Mouse (Mus musculus): Measurements from ENCODE around the gene Gne. TPM values are rescaled to one million over a fixed set of nuclear protein-coding genes. Genes with fewer than 3 reads are reported as not detected.
"Not testable (repeated sequence)": the region's sequence is repeated elsewhere in the genome, so short reads cannot be mapped to it uniquely, and the experiment has no call there.

The Gne gene
- total RNA-seq, 2 experiments from 2014 or later = 2.5 to 6.3 TPM

DNA sequence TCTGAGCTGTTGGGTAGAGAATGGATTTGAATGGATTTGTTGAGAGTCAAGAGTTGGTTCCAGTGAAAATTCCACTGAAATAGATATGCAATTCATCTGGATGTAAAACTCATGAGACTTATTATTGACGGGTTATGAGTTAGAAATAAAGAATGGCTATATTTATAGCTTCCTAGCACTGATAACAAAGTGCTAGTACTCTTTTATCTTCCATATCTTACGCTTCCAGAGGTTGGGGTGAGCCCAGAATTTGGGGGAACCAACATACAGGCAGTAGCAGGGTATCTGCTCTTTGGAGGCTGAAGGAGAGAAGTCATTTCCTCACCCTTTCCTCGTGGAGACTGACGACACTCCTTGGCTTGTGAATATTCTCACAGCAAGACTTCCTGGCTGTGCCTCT is 9.6 kb downstream of the Gne start:
- no peak for ATAC-seq (replicated peaks; ENCODE audit: low FRiP score, poor library complexity, severe bottlenecking)

DNA sequence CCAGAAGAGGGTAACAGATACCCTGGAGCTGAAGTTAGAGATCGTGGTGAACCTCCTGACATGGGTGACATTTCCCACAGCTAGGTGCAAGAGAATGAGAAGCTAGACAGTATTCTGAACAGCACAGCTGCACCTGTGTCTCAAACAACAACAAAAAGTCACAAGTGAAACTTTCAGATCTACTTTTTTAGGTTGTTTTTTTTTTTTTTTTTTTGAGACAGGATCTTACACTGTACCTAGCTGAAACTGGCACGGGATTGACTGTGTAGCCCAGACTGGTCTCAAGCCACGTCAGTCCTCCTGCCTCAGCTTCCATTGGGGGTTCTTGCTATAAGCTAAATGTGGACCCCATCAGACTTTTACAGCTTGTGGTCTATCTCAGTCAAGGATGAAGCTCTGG is 10.2 kb downstream of the Gne start:
- no peak for ATAC-seq (replicated peaks; ENCODE audit: low FRiP score, poor library complexity, severe bottlenecking)

DNA sequence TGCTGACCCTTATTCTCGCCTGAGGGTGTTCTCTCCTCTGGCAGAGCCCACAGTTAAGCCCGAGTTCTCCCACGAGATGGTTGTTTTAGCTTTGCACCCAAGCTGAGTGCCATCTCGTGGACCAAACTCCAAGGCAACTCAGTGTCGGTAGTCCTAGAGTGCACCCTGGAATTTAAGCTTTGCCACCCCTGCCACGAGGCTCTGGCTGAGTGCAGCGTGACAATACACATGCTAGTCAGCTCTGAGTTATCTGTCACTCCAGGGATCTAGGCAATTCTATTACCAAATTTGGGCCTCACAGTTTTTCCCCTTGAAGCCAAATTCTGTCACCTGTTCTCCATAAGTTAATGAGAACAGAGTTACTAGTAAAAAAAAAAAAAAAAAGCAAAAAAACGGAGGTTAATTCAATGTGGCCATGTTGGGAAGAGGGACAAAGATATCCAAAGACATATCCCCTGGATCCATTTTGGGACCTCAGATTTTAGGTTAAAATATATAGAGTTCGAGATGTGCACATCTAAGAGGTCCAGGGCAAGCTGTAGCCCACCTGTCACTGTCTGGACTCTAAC is 11.0 kb downstream of the Gne start:
- peak; percentile 48 for ATAC-seq (replicated peaks; ENCODE audit: low FRiP score, poor library complexity, severe bottlenecking)

DNA sequence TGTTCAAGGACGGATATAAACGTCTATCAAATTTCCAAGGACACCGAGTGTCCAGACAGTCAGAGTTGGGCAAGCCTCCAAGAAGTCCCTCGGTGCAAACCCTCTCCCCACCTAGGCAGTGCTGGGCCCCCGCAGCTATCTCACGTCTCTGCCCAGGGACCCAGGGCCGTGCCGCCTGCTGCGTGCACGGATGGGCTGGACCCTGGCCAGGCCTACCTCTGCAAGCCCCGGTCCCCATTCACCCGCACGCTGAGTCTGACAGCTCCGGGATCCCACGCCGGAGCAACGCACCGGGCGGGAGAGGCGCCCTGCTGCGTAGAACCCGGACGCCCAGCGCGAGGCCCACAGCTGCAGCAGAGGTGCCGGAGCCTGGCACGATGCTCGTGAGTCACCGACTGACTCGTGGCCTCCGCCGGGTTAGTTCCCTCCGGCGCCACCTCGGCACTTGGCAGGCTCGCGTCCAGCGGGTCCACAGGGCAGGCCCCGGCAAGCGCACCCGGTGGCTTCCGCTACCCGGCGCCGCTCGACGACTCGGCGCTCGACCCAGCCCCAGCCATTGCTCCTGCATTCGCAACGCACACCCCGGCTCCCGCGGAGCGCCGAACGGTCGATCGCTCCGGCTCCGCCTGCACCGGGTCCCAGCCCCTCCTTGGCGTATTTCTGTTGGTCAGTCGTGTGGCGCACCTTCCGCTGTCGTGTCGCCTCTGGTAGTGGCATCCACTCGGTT is 11.7 kb downstream of the Gne start:
- peak; percentile 91 for ATAC-seq (replicated peaks; ENCODE audit: low FRiP score, poor library complexity, severe bottlenecking)

DNA sequence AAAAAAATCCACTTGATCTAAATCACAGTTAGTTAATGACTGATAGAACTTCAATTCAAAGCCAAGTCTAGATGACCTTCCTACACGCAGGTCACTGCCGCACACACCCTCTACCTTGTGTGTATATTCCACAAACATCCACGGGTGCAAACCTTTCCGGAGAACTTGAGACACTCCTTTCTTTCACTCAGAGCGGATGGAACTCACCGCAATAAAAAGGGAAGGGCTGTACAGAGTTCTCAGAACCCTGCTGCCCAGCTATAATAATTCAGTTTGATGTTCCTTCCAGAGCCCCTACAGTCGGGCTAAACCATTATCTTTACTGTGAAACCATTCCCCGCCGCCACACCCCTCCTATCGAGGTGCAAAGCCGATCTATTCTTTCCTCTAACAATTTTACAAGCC is 12.2 kb downstream of the Gne start:
- peak; percentile 28; the same call in 1 of the 2 replicates for ATAC-seq (replicated peaks; ENCODE audit: low FRiP score, poor library complexity, severe bottlenecking)

DNA sequence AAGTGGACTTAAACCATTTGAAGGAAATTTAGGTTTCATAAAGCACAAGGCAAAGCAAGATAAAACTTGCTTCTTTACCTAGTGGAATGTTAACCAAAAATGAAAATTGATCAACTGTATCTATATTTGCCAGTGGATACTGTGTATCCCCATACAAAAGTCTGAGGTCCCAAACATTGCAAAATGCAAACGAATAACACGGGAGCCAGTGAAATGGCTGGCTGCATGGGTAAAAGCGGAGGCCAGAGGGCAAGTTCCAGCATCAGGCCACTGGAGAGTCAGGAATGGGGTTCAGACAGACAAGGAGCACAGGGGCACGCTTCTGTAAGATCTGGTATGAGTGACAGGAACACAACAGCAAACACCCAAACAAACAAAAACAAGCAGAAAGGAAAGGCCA is 13.3 kb downstream of the Gne start:
- ATAC-seq (replicated peaks; ENCODE audit: low FRiP score, poor library complexity, severe bottlenecking) = no peak

DNA sequence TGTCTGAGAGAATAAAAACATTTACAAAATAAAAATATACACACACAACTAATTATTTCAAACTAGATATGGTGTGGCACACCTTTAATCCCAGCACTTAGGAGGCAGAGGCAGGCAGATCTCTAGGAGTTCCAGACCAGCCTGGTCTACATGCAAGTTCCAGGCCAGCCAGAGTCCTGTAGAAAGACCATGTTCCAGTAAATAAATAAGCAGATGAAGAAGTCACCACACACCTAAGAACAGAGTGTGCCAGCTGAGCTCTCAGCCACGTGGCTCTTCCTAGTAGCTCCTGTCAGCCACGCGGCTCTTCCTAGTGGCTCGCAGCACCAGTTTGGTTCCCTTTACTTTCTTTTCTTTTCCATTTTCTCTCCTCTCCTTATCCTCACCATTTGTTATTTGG is 14.6 kb downstream of the Gne start:
- no peak for ATAC-seq (replicated peaks; ENCODE audit: low FRiP score, poor library complexity, severe bottlenecking)

DNA sequence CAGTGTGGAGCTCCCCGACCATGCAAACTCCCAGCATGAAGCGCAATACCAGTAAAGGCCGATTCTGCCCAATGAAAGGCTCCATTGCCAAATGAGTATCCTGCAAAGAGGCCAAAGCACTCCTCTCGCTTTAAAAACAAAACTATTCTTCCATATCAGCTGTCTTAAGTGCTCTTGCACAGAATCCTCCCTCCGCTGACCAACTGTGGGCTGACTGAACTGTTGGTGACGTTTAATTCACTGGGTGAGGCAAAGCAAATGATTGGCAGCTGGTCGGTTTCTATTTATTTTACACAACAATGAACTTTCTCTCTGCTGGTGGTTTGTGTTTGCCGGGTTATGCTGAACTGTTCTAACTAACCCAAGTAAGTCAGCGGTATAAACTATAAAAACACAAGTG is 15.2 kb downstream of the Gne start:
- ATAC-seq (replicated peaks; ENCODE audit: low FRiP score, poor library complexity, severe bottlenecking) = no peak

DNA sequence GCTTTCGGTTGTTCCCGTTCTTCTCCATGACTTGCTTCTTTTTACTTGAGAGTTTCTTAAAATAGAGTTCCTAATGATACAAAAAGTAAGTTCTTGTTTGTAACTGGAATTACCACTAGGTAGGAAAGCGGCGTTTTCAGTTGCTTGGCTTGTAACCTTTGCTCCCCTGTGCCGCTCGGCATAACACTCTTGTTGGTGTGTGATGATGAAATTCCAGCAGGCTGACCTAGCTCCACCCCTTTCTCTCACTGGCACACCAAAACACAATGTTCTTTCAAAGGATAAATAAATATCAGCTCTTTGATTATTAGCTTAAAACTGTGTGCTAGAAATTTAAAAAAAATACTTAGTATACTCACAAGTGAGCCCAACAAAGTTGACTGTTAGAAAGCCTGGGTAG is 17.1 kb downstream of the Gne start:
- ATAC-seq (replicated peaks; ENCODE audit: low FRiP score, poor library complexity, severe bottlenecking) = no peak

DNA sequence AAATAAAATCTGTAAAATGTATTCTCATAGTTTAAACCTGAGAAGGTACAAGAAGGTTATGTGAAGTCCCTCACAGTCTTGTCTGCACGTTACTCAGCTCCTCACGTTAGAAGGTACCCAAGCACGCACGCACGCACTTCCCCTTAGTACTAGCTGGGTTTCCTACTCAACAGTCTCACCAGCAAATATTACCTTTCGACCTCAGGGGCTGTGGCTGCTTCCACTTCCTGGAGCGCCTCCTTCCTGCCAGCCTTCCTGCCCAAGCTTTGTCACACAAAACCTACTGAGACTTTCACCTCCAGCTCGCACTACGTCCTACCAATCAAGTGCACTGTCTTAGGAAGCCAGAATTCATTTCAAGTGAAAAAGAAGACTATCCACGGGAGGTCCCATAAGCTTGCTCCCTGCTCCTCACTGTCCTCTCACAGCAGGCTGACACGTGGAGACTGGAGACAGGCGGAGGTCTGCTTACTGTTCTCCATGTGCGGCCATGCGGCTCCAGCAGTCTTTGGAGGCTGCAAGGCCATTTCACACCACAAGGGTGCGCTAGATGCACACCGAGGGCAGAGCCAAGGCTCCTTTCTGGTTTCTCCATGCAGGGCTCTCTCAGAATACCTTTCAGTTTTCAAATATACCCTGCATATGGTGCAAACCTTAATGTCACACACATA is 18.5 kb downstream of the Gne start:
- ATAC-seq (replicated peaks; ENCODE audit: low FRiP score, poor library complexity, severe bottlenecking) = peak; percentile 82

DNA sequence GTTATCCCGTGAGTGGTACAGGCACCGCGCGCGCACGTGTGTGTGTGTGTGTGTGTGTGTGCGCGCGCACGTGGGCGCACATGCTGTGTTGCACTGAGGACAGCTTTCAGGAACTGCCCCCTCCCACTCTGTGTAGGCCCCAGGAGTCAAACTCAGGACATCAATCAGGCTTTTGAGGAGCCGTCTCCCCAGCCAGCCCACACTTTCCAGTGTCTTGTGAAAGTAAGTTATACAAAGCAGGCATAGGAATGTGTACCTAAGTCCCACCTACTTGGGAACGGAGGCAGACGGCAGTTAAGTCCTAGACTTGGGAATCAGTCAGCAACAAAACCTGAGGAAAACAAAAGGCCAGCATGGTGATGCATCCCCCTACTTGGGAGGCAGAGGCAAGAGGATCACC is 21.2 kb downstream of the Gne start:
- no peak for ATAC-seq (replicated peaks; ENCODE audit: low FRiP score, poor library complexity, severe bottlenecking)

DNA sequence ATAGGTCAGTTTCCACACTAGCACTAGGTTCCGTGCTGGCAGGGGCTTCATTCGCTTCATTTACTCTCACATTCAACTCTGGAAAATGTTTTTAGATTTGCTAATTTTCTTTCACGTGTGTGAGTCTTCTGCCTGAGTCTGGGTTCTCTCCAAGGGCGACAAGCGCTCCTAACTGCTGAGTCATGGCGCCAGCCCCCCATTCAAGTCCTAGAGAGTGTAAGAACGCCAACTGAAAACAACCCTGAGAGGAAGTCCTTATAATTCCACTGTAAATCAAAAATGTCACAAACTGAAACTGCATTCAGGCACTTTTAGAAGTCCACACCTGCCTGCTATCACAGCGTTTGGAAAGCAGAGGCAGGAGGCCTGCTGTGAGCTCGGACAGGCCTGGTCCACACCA is 21.9 kb downstream of the Gne start:
- ATAC-seq (replicated peaks; ENCODE audit: low FRiP score, poor library complexity, severe bottlenecking) = peak; percentile 56; the same call in 1 of the 2 replicates

DNA sequence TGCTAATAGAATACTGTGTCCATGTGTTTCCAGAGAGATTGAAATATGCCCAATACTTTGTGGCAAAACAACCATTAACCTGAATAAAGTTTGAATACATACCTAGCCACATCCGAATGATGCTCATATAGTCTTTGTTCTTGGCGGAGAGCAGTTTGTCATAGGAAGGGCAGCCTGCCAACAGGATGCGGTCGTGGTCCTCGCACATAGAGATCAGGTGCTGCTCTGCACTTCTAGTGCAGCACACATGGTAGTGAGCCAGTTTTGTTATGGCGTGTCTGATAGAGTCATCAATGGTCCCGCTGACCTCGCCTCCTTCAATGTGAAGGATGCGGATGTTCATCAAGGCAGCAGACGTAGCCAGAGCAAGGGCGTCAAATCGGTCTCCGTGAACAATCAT is 24.3 kb downstream of the Gne start:
- ATAC-seq (replicated peaks; ENCODE audit: low FRiP score, poor library complexity, severe bottlenecking) = no peak

DNA sequence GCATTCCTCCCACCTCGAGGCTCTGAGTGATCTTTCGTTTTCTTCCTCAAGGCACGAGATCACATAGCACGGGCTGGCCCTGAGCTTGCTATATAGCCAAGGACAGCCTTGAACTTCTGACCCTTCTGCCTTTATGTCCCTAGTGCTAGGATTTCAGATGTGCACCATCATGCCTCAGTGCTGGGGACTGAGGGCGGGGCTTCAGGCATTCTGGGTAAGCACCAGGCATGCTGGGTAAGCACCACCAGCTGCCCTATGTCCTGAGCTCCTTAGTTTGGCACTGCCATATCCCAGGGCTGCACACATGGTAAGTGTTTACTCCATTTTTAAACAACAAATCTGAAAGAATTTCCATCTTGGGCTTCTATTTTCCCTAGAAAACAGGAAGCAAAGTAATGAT is 34.2 kb downstream of the Gne start:
- no peak for ATAC-seq (replicated peaks; ENCODE audit: low FRiP score, poor library complexity, severe bottlenecking)

DNA sequence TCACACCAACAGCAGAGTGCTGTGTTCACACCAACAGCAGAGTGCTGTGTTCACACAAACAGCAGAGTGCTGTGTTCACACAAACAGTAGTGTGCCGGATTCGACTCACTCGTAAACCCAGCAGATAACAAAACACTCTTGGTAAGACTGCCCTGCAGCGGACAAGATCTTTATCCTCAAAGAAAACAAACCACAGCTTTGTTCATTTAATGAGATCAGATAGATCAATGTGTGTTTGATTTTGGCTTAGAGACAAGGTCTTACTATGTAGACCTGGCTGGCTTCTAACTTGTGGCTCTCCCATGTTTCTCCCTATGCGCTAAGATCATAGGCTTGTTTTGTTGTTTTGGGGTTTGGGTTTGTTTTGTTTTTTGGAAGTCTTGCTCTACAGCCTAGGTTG is 37.9 kb downstream of the Gne start:
- ATAC-seq (replicated peaks; ENCODE audit: low FRiP score, poor library complexity, severe bottlenecking) = no peak

DNA sequence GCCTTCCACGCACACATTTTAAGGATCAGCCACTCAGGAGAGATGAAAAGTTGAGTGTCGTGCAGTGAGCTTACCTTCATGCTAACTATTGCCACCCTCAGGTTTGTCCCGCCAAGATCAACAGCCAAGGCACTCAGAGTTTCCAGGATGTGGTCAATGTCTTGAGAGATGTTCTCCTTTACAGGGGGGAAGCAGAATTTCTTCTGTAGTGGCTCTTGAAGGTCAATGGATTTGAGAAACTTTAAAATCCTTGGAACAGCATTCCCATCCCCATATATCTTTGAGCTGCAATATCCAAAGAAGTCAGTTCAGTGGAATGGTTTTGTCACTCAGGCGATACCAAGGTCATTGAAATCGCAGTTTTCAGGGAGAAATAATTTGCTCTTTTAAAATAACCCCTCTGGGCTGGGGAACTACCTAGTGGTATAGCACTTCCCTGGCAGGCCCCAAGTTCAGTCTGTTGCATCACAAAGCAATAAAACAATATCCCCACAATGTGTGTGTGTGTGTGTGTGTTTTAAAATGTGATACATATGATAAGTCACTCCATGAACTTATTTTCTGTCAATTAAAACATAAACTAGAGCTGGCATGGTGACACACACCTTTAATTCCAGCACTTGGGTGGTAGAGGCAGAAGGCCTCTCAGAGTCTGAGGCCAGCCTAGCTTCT is 39.2 kb downstream of the Gne start:
- ATAC-seq (replicated peaks; ENCODE audit: low FRiP score, poor library complexity, severe bottlenecking) = no peak

DNA sequence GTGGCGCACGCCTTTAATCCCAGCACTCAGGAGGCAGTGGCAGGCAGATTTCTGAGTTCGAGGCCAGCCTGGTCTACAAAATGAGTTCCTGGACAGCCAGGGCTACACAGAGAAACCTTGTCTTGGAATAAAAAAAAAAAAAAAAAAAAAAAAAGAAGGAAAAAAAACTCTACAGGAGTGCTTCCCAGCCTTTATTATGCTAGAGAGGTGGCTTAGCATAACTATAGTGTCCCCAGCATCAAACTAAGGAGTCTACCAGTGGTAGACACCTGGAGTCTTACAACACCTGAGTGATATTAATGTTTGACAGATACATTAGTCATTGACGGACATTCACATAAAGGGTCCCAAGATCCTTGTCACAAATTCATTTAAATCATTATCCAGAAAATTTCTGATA is 40.8 kb downstream of the Gne start:
- ATAC-seq (replicated peaks; ENCODE audit: low FRiP score, poor library complexity, severe bottlenecking) = not testable (repeated sequence)

DNA sequence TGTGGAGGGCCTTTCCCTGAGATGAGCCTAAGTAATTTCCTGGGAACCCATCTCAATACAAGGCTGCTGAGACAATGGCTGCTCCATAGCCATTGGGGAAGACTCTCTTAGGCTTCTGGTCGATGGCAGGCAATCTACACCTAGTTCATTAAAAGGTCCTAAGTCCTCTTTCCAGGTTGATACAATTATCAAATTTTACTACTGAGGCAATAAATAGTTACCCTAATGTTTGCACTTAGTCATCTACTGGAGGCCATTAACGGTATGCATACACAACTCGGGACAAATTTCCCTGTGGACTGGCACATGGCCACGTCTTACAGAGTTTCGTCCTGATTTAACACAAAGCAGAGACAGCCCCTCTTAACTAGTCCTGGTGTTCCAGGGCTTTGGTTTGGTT is 41.5 kb downstream of the Gne start:
- no peak for ATAC-seq (replicated peaks; ENCODE audit: low FRiP score, poor library complexity, severe bottlenecking)

DNA sequence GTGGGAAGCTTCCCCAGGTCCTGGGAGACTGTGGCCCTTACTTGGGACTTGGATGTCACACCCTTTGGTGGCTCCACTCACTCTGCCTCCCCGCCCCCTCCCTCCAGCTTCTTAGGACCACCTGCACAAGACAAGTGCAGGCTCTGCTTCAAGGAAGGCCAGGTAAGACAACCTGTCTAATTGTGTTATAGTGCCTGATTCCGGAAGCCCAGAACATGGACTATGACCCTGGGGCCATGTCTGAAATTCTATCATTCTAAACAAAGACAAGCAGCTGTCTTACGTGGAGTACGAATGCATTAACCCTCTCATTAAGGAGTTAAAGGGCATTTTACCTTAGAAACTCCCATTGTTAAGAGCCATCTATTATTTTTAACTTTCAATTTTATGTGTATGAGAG is 43.2 kb downstream of the Gne start:
- no peak for ATAC-seq (replicated peaks; ENCODE audit: low FRiP score, poor library complexity, severe bottlenecking)

DNA sequence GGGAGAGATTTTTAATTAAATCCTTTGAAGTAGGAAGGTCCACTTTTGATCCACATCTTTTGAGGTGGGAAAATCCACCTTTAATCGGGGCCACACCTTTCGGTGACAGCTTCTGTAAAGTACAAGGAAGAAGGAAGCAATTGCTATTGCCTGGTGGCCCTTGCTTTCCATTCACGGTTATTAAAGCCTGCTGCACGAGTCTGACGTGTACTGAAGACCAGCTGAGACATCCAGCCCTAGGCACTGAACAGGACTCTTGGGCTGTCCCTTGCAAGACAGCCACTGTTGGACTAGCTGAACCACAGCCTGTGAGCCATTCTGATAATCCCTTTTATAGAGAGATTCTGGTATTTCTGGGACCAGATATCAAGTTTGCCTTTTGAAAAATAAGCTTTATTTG is 47.5 kb downstream of the Gne start:
- ATAC-seq (replicated peaks; ENCODE audit: low FRiP score, poor library complexity, severe bottlenecking) = no peak

DNA sequence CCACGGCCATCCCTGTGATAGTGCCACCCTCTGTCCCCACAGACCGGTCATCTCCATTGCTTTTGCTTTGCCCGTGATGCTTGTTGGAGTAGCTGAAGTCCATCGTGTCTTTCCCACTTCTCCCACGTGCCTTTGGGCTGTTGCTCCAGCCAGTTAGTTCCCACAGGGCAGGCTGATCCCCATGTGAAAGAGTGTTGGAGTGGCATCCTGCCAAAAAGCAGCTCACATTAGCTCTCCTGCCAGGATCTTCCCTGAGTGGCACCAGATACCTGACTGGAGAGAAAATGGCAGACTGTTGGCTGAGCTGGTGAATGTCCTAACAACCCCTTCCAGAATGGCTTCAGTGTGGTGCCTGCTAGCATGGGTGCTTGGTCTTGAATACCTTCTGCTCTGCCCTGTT is 52.5 kb downstream of the Gne start:
- no peak for ATAC-seq (replicated peaks; ENCODE audit: low FRiP score, poor library complexity, severe bottlenecking)
